Mouse (Mus musculus) kidney, adult 11 months (tissue): ENCODE measurements around the gene Usp21.
A peak's percentile ranks its signal among the peaks of the same experiment; 100 is the strongest.

Experiments
- DNase-seq: peaks from one replicate; pipeline ENCODE4 v3.0.0; 2022

Gene Usp21

GRCm38 (mm10) chr1:171263666-171264461 is 23.9 kb downstream of the Usp21 start:
- no peak for DNase-seq

- DNase-seq: no peak
These were observed 24.6 kb downstream of the Usp21 start for GRCm38 (mm10) chr1:171263185-171263611.

- DNase-seq: peak; percentile 57
These were observed 25.1 kb downstream of the Usp21 start for GRCm38 (mm10) chr1:171262594-171263130.

DNA sequence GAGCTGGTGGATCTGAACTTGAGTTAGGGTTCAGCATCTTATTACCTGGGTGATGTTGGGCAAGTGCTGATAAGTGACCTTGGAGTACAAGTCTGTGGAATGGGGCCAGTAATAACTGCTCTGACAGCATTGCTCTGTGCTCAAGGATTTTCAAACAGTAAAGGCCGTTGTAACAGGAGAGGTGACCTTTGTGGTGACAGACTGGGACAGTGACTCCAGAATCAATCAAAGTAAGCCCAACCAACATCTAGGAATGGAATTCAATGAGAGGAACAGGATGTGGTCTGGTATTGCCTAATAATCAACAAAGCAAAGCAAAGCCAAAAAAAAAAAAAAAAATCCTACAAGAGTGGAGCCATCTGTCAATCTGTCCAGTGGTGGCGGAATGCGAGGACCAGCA is 27.5 kb downstream of the Usp21 start:
- DNase-seq: no peak

GRCm38 (mm10) chr1:171258921-171259320 is 28.9 kb downstream of the Usp21 start:
- no peak for DNase-seq

- no peak for DNase-seq
These were observed 30.0 kb downstream of the Usp21 start for GRCm38 (mm10) chr1:171257781-171258180.

DNA sequence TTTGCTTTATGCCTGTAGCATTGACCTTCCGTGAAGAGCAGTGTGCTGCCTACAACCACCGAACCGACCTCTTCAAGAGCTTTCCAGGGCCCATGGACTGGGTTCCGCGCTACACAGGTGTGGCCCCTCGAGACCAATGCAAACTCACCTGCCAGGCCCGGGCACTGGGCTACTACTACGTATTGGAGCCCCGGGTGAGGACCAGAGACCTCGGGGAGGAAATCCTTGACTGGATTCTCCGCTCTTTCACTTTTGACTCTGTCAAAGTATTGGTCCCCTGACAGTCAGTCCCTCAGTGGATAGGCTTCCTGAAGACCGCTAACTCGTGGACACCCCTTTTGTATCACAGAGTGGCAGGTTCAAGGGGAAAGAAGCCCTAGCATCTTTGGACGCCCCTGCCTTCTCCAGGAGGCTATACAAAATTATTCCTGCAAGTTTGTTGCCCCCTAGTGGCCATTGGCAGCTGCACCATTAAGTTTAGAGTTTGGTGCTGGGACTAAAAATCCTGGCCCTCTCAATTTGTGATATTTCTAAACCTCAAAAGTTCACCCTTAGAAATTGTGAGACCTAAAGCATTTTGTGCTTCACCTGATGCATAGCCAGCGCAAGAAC is 30.7 kb downstream of the Usp21 start:
- DNase-seq: peak; percentile 57

GRCm38 (mm10) chr1:171256095-171256818 is 31.5 kb downstream of the Usp21 start:
- DNase-seq: peak; percentile 63

DNA sequence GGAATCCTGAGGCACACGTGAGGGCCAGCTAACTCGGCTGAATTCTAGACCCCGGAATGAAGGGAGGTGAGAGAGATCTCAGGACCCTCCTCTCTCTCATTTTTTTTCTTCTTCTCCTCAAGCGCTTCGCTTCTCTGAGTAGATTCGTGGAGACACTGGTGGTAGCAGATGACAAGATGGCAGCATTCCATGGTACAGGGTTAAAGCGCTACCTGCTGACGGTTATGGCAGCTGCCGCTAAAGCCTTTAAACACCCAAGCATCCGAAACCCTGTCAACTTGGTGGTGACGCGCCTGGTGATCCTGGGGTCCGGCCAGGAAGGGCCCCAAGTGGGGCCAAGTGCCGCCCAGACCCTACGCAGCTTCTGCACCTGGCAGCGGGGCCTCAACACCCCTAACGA is 35.4 kb downstream of the Usp21 start:
- DNase-seq: no peak

DNA sequence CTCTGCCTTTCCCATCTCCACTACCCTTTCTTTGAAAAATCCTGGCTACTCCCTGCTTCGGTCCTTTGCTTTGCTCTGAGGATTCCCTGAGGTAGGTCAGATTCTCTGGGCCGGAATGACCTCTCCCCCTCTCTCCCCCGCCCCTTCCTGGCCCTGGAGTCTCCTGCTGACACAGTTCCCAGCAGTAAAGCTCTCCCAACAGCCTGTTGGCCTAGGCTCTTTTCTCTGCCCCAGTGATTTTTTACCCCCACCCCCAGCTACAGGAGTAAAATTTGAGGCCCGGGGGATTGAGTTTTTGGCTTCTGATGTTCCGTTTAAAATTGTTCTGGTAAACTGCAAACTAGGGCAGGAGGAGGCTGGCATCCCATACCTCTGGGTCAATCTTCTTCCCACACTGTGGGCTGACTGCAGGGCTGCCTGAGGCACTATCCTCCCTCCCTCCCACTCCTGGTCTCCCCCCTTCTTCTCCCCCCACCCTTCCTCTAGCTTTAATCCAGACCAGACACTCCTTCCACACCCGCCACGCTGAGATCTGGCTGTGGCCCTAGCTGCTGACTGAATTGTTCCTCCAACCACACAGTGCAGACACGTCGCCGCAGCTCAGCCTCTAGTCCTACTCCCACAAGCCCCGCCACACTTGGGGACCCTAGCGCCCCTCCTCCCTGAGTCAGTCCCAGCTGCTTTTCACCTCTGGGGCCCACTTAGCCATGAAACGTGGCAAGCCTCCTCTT is 36.0 kb downstream of the Usp21 start:
- no peak for DNase-seq

- DNase-seq: no peak
These were observed 36.9 kb downstream of the Usp21 start, which contains the start of gene Ndufs2 for GRCm38 (mm10) chr1:171250680-171251593. Gene Ndufs2, minus strand, starts transcription at chr1:171251388.

GRCm38 (mm10) chr1:171249913-171250600 is 37.7 kb downstream of the Usp21 start, which contains the start of gene Adamts4:
Gene Adamts4, plus strand, starts transcription at chr1:171250421.
- DNase-seq: no peak

DNA sequence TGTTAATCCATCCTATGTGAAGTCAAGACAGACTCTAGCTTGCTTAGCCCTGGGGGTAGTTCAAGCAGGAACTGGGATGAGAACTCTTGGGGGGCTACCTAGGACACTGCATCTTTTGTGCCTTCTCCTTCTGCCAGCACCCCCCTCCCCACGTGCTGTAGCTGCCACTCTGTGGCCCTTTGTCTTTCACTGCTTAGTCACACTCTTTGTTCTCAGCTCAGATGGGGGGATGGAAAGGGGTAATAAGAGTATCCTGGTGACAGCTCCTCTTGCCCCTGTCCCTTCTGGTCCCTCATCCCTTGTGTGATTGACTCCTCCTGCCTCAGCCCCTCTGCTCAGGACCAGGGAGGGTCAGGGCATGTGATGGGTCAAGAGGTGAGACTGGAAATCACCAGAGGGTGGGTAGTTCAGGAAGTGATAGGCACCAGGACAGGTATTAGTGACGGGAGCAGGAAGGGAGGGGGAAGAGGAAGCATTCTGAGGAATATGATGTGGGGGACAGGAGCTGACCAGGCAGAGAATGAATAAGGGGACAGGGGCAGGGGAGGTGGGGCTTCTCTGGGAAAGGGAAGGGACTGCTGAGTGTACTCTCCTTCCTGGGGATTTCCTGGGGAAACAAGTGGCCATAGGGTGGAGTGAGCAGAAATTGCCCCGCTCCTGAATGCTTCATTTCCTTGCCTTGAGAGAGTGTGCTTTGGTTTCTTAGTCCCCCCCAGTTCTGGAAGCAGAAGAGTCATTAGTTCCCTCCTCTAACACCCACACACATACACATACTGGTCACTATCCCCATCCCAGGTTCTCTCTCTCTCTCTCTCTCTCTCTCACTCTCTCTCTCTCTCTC is 39.2 kb downstream of the Usp21 start:
- no peak for DNase-seq

DNA sequence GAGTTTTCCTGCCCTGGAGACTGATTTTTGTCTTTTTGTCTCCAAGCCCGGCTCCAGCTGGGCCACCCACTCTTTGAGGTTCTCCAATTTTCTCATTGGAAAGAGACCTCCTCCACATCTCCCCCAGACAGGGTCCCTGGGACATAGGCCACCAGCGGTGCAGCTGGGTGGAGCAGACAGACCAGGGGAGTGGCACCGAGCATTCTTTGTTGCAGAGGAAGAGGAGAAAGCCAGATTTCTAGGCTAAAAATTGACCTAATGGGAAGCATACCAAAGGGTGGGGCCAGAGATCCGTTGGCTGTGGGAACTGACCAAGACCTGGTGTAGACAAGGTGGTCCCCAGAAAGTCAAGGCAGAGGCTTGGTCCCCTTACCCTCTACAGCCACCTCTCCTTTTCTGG is 39.9 kb downstream of the Usp21 start:
- no peak for DNase-seq

DNA sequence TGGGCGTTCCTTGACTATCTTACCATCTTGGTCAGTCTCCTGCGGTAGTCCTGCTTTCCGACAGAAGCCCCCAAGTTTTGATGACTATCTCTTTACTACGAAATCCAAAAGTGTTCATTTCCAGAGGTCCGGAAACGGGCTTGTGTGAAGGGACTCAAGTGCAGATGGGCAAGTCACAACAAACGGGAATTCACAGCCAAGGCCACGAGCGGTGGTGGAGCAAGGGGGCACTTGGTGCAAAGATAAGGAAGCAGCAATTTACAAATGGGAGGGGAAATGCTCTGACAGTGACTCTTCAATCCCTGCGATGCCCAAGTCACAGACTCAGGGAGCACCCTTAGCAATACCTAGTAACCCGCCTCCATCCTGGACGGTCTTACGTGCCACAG is 40.3 kb downstream of the Usp21 start:
- no peak for DNase-seq

DNA sequence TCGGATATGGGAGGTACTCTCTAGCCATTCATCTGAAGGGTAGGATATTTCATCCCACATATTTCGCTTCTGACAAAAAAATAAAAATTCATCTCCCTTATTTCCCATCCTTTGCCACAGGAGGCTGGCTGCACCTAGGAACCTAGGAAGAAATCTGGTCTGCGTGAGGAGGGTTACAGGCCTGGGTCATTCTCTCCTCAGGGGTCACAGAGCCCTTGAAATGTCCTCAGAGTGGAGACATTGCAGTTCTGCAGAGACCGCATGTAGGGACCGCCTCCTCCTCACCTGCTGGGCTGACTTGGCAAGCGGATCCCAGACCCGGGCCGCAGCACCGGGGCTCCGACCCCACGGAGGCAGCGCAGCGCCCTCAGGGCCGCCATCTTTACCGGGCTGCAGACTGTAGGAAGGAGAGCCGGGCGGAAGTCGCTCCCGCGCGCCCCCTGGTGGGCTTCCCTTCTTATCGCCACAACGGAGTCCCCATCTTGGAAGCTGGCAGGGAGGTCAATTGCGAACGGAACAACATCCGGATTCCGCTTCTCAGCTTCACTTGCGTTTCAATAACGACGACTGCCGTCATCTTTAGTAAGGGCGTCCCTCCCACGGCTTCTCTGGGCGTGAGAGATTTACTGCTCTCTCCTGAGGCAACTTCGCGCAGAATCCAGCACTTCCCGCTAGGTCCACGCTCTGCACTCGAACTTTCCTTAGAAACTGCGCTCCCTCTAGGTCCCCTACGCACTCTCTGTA is 40.9 kb downstream of the Usp21 start:
- DNase-seq: peak; percentile 98

DNA sequence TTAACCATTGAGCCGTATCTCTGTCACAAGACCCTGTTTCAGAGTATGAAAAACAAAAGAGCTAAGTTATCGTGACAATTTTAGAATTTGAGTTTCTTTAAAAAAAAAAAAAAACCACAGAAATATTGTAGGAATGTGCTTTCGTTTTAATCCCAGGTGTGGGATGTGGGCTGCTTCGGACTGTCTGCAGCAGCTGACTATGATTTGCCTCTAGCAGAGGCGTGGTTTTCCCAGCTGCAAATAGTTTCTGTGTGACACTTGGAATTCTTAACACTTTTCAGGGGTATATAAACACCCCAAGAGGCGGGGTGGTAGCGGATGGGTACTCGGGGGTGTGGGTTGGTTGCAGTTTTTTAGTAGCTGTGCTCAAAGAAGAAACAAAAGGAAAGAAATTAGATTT is 42.4 kb downstream of the Usp21 start:
- no peak for DNase-seq

GRCm38 (mm10) chr1:171241952-171242351 is 45.8 kb downstream of the Usp21 start:
- peak; percentile 44 for DNase-seq

GRCm38 (mm10) chr1:171240911-171241310 is 46.9 kb downstream of the Usp21 start:
- no peak for DNase-seq
